Mouse (Mus musculus) embryonic facial prominence, embryonic 15.5 days (tissue): ENCODE results near the gene Elk3. TPM values are rescaled to one million over a fixed set of nuclear protein-coding genes. Genes with fewer than 3 reads are reported as not detected.

Experiments
- ATAC-seq: fragments of 200-750 bp; cut with Nextera tagmentation; 2 replicates; pipeline ENCODE4 v1.8.0; 2017; ENCODE audit warnings: low read depth, moderate TSS enrichment; ENCODE audit not compliant: insufficient number of reproducible peaks, low FRiP score, low TSS enrichment
- H3K27ac ChIP-seq: fragments of 300-500 bp; sonication (generic); replicated peaks from 2 replicates; pipeline ENCODE4 v1.5.1; 2015; ENCODE audit warnings: mild to moderate bottlenecking, inconsistent platforms
- H3K27me3 ChIP-seq: fragments of 300-500 bp; sonication (generic); 2 replicates; pipeline ENCODE4 v1.6.1; 2015; ENCODE audit warnings: inconsistent platforms
- H3K36me3 ChIP-seq: fragments of 300-500 bp; sonication (generic); 2 replicates; pipeline ENCODE4 v1.6.1; 2015; ENCODE audit warnings: mild to moderate bottlenecking, inconsistent platforms
- H3K4me1 ChIP-seq: fragments of 300-500 bp; sonication (generic); 2 replicates; pipeline ENCODE4 v1.6.1; 2015; ENCODE audit warnings: inconsistent platforms
- H3K4me2 ChIP-seq: fragments of 300-500 bp; sonication (generic); replicated peaks from 2 replicates; pipeline ENCODE4 v1.6.1; 2015; ENCODE audit warnings: mild to moderate bottlenecking, inconsistent platforms
- H3K4me3 ChIP-seq: fragments of 300-500 bp; sonication (generic); replicated peaks from 2 replicates; pipeline ENCODE4 v1.5.1; 2015; ENCODE audit warnings: mild to moderate bottlenecking, inconsistent platforms
- H3K9ac ChIP-seq: fragments of 300-500 bp; sonication (generic); 2 replicates; pipeline ENCODE4 v1.6.1; 2015; ENCODE audit warnings: inconsistent platforms
- H3K9me3 ChIP-seq: fragments of 300-500 bp; sonication (generic); replicated peaks from 2 replicates; pipeline ENCODE4 v1.6.1; 2016; ENCODE audit warnings: inconsistent platforms
- WGBS: fragments of 180-500 bp; shearing (Covaris S2); methylation state at CpG from one replicate; pipeline ENCODE4 v1.1.7; 2015; 5-methylcytosine and 5-hydroxymethylcytosine counted together
- polyA plus RNA-seq: library from polyadenylated mRNA; unstranded; fragments of >200 nt; fragmentation: Nextera tagmentation; extraction: Ambion mirVana; gene quantifications from 2 replicates; pipeline ENCODE4 v1.2.1, GENCODE M21; 2015

The Elk3 gene
- polyA plus RNA-seq, 1 experiment from 2014 or later = 31.9 TPM

DNA sequence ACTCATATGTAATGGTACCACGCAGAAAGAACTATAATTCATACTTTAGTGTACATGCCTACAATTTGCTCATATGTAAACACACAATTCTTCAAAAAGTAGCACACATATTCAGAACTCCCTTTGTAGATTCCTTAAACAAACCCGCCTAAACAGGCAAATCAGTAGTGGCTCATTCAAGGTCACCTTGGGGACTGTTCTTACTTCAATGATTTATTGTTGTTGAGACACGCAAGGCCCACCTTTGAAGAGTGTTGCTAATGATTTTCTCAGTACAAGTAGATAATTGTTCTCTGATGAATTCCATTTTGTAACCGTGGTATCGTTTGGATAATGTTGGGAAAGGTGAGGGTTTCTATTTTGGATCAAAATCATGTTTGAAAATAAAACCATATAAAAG, 17.4 kb upstream of the Elk3 start:
- no peaks in the 10 kb centered on the region for H3K27me3 ChIP-seq
- H3K36me3 ChIP-seq = no peaks in the 10 kb centered on the region
- H3K27ac ChIP-seq = no peak overlapping the region
- H3K4me3 ChIP-seq = no peak overlapping the region
- no peak for ATAC-seq
- 74% methylated on average over 5 of the region's 5 CpGs for WGBS
- no peak overlapping the region for H3K9ac ChIP-seq
- H3K4me1 ChIP-seq = peaks cover 7% of the 10 kb centered on the region; the same call in 1 of the 2 replicates
- H3K4me2 ChIP-seq = no peak overlapping the region
- no peaks in the 10 kb centered on the region for H3K9me3 ChIP-seq

DNA sequence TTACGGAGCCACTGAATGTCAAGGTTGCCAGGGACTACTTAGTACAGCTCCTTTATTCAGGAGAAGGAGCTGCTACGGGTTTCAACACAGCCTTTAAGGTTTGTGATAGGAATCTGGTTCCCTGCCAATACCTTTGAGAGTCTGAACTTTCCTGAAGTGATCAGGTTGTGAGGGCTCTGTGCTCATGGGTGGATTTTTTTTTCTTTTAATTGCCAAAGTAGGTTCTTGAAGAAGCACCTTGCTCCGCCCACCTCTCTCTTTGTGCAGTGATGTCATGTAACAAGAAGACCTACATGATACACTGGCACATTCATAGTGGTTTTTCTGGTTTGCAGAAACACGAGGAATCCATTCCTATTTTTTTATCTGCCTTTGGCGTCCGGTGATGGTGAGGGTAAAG, 16.3 kb upstream of the Elk3 start:
- WGBS = 60% methylated on average over 6 of the region's 6 CpGs

DNA sequence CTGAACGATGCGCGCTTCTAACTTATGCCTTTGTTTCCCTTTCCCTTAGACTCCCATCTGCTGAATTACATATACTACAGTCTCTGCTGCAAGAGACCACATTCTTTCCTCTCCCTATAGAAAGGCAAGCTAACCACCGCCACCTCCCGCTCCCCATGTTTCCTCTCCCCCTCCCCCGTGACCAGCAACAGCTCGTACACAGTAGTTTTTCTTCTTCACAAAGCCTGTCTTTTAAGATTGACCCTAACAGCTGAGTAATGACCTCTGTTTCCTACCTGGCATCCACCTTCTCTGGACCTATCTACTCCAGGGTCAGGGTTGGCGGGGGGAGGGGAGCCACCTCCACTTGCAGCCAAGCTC, 15.8 kb upstream of the Elk3 start:
- H3K27me3 ChIP-seq = no peaks in the 10 kb centered on the region
- H3K4me1 ChIP-seq = peaks cover 7% of the 10 kb centered on the region; the same call in 1 of the 2 replicates
- no peaks in the 10 kb centered on the region for H3K36me3 ChIP-seq
- ATAC-seq = no peak
- WGBS = 80% methylated on average over 8 of the region's 8 CpGs
- no peak overlapping the region for H3K4me2 ChIP-seq
- H3K9ac ChIP-seq = no peak overlapping the region
- no peaks in the 10 kb centered on the region for H3K9me3 ChIP-seq
- H3K4me3 ChIP-seq = no peak overlapping the region
- H3K27ac ChIP-seq = no peak overlapping the region

More for the DNA sequence above, 16.3 kb upstream of the Elk3 start:
- Histone ChIP-seq H3K4me2 (no peak overlapping the region), H3K27me3 (no peaks in the 10 kb centered on the region), H3K4me1 (peaks cover 7% of the 10 kb centered on the region; the same call in 1 of the 2 replicates), H3K9ac (no peak overlapping the region), H3K36me3 (no peaks in the 10 kb centered on the region), H3K27ac (no peak overlapping the region), H3K9me3 (no peaks in the 10 kb centered on the region), H3K4me3 (no peak overlapping the region)
- no peak for ATAC-seq

DNA sequence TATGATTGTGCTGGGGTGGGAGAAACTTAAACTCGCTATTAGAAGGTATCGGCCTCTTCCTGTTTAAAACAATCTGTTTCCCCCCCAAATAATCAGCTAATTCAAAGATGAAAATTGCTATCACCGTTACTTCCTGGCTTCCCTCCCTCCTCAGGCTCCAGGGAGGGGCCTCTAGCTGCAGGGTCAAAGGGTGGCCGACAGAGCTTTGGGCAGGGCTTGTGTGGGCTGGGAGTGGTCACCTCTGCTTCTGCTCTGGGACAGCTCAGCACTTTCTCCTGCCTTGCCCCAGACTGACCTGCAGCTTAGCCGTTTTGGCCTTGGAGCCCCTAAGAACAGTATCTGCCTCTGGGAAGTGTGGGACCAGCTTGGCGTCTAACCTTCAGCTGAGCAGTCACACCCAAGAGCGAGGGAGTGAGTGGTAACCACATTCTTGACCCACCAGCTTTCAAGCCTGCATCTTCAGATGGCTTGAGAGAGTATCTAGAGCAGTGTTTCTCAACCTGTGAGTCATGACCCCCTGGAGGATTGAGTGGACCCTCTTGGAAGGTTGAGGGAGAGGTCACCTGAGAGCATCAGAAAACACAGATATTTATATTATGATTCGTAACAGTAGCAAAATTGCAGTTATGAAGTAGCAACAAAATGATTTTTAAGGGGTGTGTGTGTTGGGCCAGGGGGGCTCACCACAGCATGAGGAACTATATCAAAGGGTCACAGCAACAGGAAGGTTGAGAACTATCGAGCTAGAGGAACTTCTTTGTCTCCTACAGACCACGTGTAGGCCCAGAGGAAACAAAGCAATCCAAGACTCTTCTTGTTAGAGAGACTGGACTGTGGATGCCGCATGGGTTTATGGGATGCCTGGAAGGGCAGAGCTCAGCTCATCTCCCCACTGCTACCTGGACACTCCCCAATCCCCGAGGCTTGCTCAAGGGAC, 15.1 kb upstream of the Elk3 start:
- Histone ChIP-seq H3K27me3 (no peaks in the 10 kb centered on the region), H3K4me3 (no peak overlapping the region), H3K9me3 (no peaks in the 10 kb centered on the region), H3K9ac (no peak overlapping the region), H3K36me3 (no peaks in the 10 kb centered on the region), H3K4me1 (peaks cover 7% of the 10 kb centered on the region; the same call in 1 of the 2 replicates), H3K27ac (0 out of 2 replicates have a peak overlapping the region, but pooled peaks have one; percentile 39), H3K4me2 (no peak overlapping the region)
- WGBS = 52% methylated on average over 12 of the region's 12 CpGs
- ATAC-seq = no peak

DNA sequence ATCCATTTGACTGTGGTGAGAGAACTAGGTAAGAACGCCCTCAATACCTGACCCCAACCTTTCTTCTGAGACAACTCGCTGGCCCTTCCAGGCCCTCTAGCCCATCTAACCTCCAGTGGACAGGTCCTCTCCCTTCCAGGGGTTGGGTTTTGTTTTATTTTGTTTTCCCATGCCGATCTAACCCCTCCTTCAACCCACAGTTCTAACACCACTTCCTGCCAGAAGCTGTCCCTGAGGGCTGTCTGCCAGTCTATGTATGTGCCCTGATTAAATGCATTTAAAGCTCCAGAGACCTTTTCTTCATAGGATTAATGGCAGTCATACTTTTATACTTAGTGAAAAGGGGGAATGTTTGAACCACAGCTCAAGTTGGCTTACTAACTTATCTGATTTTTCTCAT, 14.4 kb upstream of the Elk3 start:
- Histone ChIP-seq H3K4me2 (no peak overlapping the region), H3K9ac (no peak overlapping the region), H3K4me3 (no peak overlapping the region), H3K9me3 (no peaks in the 10 kb centered on the region), H3K27me3 (no peaks in the 10 kb centered on the region), H3K36me3 (no peaks in the 10 kb centered on the region), H3K27ac (no peak overlapping the region), H3K4me1 (peaks cover 7% of the 10 kb centered on the region; the same call in 1 of the 2 replicates)
- 40% methylated on average over 3 of the region's 3 CpGs for WGBS
- ATAC-seq = no peak

DNA sequence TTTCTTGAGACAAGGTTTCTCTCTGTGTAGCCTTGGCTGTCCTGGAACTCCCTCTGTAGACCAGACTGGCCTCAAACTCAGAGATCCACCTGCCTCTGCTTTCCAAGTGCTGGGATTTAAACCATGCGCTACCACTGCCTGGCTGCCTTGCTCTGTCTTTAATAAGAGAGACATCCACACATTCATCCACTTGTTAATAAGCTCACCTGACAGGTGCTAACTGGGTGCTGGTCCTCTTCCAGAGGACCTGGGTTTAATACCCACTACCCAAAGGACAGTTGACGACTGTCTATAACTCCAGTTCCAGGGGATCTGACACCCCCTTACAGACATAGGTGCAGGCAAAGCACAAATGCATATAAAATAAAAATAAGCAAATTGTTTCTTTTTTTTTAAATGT, 13.5 kb upstream of the Elk3 start:
- no peak overlapping the region for H3K9ac ChIP-seq
- H3K4me2 ChIP-seq = no peak overlapping the region
- peaks cover 7% of the 10 kb centered on the region; the same call in 1 of the 2 replicates for H3K4me1 ChIP-seq
- H3K9me3 ChIP-seq = no peaks in the 10 kb centered on the region
- ATAC-seq = no peak
- H3K4me3 ChIP-seq = no peak overlapping the region
- no peak overlapping the region for H3K27ac ChIP-seq
- WGBS = 91% methylated on average over 2 of the region's 2 CpGs
- H3K27me3 ChIP-seq = no peaks in the 10 kb centered on the region
- no peaks in the 10 kb centered on the region for H3K36me3 ChIP-seq

DNA sequence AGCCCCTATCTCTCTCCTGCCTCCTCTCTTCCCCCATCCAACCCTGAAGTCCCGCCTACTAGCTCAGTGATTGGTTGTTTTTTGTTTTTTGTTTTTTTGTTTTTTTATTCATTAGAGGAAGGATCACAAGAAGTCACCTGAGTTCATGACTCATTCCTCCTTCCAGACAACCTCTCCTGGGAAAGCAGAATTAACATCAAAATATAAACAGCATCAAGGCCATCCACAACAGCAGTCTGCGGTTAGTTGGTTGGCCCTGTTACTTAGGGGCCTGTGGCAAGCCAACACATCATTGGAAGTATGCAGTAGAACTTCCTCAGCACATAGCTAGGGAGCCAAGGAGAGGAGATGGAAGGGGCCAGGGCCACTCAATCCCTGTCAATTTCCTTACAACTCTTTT, 12.7 kb upstream of the Elk3 start:
- Histone ChIP-seq H3K4me1 (peaks cover 7% of the 10 kb centered on the region; the same call in 1 of the 2 replicates), H3K9ac (no peak overlapping the region), H3K36me3 (no peaks in the 10 kb centered on the region), H3K4me3 (no peak overlapping the region), H3K27me3 (no peaks in the 10 kb centered on the region), H3K4me2 (no peak overlapping the region), H3K27ac (no peak overlapping the region), H3K9me3 (no peaks in the 10 kb centered on the region)
- 87% methylated on average over 2 of the region's 2 CpGs for WGBS
- no peak for ATAC-seq

DNA sequence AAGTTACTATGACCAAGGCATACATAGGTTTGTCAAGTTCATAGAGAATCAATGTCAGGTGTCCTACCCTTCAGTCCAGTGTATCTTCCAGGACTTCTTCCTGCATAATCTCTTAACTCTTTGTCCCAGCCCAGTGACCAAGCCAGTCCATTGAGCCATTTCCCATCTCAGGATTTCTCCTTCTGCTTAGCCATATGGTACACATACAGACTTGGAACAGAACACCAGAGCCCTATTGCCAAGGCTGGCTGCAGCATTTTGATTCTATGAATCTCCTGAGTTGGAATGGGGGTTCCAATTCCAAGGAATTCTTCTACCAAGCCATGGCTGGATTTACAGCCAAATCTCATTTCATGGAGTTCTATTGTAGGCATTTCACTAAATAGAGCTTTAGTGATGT, 10.8 kb upstream of the Elk3 start:
- Histone ChIP-seq H3K4me3 (no peak overlapping the region), H3K36me3 (no peaks in the 10 kb centered on the region), H3K27me3 (no peaks in the 10 kb centered on the region), H3K4me2 (no peak overlapping the region), H3K9ac (no peak overlapping the region), H3K9me3 (no peaks in the 10 kb centered on the region), H3K4me1 (peaks cover 6% of the 10 kb centered on the region; the same call in 1 of the 2 replicates), H3K27ac (no peak overlapping the region)
- no peak for ATAC-seq

DNA sequence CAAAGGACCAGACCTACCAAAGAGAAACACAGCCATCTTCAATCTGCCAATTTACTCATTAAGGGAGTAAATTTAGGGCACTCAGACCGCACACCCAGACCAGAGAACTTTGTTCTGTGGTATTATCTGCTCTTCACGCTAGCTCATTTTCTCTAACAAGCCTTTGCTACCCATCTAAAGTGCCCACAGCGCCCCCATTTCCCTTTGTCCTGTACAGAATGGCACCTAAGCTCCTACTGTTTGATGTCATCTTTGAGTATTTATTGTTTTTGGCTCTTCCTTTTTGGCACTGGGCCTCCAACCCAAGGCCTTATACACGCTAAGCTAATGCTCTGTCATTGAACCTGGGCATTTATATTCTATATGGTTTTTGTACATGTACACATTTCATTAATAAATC, 9.2 kb upstream of the Elk3 start:
- no peaks in the 10 kb centered on the region for H3K9me3 ChIP-seq
- WGBS = 73% methylated on average over 4 of the region's 4 CpGs
- no peaks in the 10 kb centered on the region for H3K36me3 ChIP-seq
- H3K4me1 ChIP-seq = no peaks in the 10 kb centered on the region
- no peak overlapping the region for H3K4me2 ChIP-seq
- H3K27me3 ChIP-seq = no peaks in the 10 kb centered on the region
- H3K27ac ChIP-seq = no peak overlapping the region
- no peak overlapping the region for H3K4me3 ChIP-seq
- no peak for ATAC-seq
- no peak overlapping the region for H3K9ac ChIP-seq

DNA sequence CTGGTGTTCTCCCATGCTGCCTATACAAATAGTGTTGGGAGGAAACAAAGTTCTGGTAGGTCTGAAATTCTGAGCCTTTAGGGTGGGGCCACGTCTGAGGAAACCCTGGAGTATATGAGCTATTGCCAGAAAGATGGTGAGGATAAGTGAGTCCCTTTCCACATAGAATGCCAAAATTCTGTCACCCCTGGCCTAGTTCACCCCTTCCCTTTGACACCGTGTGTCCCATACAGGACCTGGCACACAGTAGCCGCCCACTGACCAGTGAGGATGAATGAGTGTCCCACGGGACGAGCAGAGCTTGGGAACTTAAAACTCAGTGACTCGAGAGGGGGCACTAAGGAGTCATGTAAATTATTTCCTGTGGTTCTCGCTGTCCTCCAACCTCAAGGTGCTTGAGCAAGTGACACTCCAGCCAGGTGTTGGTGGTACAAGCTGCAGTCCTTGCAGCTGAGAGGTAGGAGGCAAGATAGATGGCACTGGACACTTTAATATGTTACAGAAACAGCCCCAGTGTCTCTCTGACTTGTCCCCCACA, 8.7 kb upstream of the Elk3 start:
- no peak overlapping the region for H3K4me2 ChIP-seq
- whole genome bisulfite sequencing = 79% methylated on average over 7 of the region's 7 CpGs

DNA sequence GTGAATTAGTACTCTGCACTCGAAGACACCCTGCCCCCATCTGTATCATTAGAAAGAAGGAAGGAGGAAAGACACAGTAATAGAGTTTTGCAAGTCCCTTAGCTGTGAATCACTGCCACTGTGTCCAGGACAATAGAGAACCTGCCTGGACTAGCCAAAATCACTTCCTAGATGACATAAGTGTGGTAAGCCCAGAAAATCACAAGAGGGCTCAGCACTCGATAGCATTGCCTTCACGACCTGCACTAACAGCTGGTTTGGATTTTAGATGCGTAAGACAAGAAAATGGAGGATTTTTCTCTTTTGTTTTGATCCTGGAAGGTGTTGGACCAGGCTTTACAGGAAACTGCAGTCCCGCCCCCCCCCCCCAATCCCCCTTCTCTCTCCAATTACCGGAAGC, 6.0 kb upstream of the Elk3 start:
- H3K4me3 ChIP-seq = no peak overlapping the region
- no peaks in the 10 kb centered on the region for H3K27me3 ChIP-seq
- no peak overlapping the region for H3K27ac ChIP-seq
- no peaks in the 10 kb centered on the region for H3K36me3 ChIP-seq
- no peak overlapping the region for H3K4me2 ChIP-seq
- H3K9me3 ChIP-seq = no peaks in the 10 kb centered on the region
- 29% methylated on average over 6 of the region's 6 CpGs for WGBS
- ATAC-seq = no peak
- H3K4me1 ChIP-seq = no peaks in the 10 kb centered on the region
- no peak overlapping the region for H3K9ac ChIP-seq

More for the DNA sequence above, 8.7 kb upstream of the Elk3 start:
- no peaks in the 10 kb centered on the region for H3K4me1 ChIP-seq
- H3K4me3 ChIP-seq = no peak overlapping the region
- H3K27ac ChIP-seq = no peak overlapping the region
- no peaks in the 10 kb centered on the region for H3K36me3 ChIP-seq
- no peak for ATAC-seq
- H3K27me3 ChIP-seq = no peaks in the 10 kb centered on the region
- no peak overlapping the region for H3K9ac ChIP-seq
- H3K9me3 ChIP-seq = no peaks in the 10 kb centered on the region
